Mouse (Mus musculus): ENCODE measurements around the gene Kctd20.

DNA sequence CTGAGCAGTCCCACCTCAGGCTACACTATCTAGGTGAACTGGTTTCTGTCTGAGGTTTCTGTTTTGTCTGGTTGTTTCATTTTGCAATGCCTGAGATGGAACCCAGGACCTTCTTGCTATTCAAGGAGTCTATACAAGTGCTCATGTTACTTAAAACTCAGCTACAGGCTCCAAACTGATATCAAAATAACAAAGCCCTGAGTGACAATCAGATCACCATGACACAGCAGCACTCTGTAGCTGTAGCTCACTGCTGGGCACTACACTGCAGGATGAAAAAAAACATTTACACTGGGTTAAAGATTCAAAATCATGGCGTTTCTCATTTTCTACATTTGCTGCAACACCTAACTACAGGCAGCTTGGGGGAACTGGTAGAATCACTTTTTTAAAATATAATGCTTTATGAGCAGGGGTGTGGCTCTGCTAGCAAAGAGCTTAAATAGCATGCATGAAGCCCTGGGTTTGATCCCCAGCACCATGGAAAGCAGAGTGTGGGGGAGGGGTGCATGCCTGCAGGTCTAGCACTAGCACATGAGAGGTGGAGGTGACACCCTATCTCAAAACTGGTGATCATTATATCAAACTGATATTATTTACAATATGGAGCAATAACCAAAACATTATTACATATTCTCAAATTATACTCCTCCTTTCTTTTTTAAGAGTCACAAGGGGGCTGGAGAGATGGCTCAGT lies 33.1 kb downstream of the Kctd20 start:
- no peak for TF ChIP-seq CTCF (IDR thresholded peaks at IDR 0.05; ENCODE audit: low read depth)
- no peak for TF ChIP-seq EP300 (IDR thresholded peaks at IDR 0.05; ENCODE audit: low read depth)

All from heart, postnatal 0 days (tissue).